Mouse (Mus musculus): ENCODE measurements around the gene Oaz1. TPM values are rescaled to one million over a fixed set of nuclear protein-coding genes. Genes with fewer than 3 reads are reported as not detected.

The Oaz1 gene
- 502 to 594 TPM (median 550 TPM) in 4 replicates for total RNA-seq (2023; ENCODE audit: inconsistent age)

GRCm38 (mm10) chr10:80826151-80827062 lies at the start of gene Oaz1:
Oaz1 (plus strand) TSS chr10:80826656.

GRCm38 (mm10) chr10:80798150-80799006 lies 28.1 kb upstream of the Oaz1 start, which contains the start of the genes Sf3a2 and Plekhj1:
Sf3a2 (plus strand) TSS chr10:80798198.
Plekhj1 (minus strand) TSS chr10:80798626.

GRCm38 (mm10) chr10:80804916-80805315 lies 21.5 kb upstream of the Oaz1 start, which contains the start of gene Amh:
Amh (plus strand) TSS chr10:80805243.

GRCm38 (mm10) chr10:80813366-80813765 lies 13.1 kb upstream of the Oaz1 start, which contains the start of gene Jsrp1:
Jsrp1 (minus strand) TSS chr10:80813498.

GRCm38 (mm10) chr10:80843931-80844547 lies 17.6 kb downstream of the Oaz1 start, which contains the start of gene Lingo3:
Lingo3 (minus strand) TSS chr10:80844039.

GRCm38 (mm10) chr10:80854913-80855748 lies 28.7 kb downstream of the Oaz1 start, which contains the start of the genes Lsm7 and Sppl2b:
Lsm7 (minus strand) TSS chr10:80855209.
Sppl2b (plus strand) TSS chr10:80855275.

GRCm38 (mm10) chr10:80871581-80871980 lies 45.1 kb downstream of the Oaz1 start, which contains the start of gene Tmprss9:
Tmprss9 (plus strand) TSS chr10:80871848.

Other genes starting within 250 kb of the Oaz1 start
- 28.7 to 30.4 TPM (median 29.1 TPM) in 4 replicates for gene Klf16, start 249.3 kb upstream of the Oaz1 start, total RNA-seq (2023; ENCODE audit: inconsistent age)
- gene Abhd17a, start 236.3 kb upstream of the Oaz1 start, total RNA-seq (2023; ENCODE audit: inconsistent age) = 98.4 to 122 TPM (median 111 TPM) in 4 replicates
- gene Scamp4, start 223.8 kb upstream of the Oaz1 start, total RNA-seq (2023; ENCODE audit: inconsistent age) = 59.8 to 72.2 TPM (median 66.6 TPM) in 4 replicates
- 11.7 to 18.8 TPM (median 16.4 TPM) in 4 replicates for gene Adat3, start 223.8 kb upstream of the Oaz1 start, total RNA-seq (2023; ENCODE audit: inconsistent age)
- gene Gm49322, start 220.6 kb upstream of the Oaz1 start, total RNA-seq (2023; ENCODE audit: inconsistent age) = 8.0 to 11.8 TPM (median 9.9 TPM) in 4 replicates
- gene Csnk1g2, start 203.8 kb upstream of the Oaz1 start, total RNA-seq (2023; ENCODE audit: inconsistent age) = 197 to 226 TPM (median 216 TPM) in 4 replicates
- gene Btbd2, start 169.6 kb upstream of the Oaz1 start, total RNA-seq (2023; ENCODE audit: inconsistent age) = 28.4 to 35.4 TPM (median 33.8 TPM) in 4 replicates
- gene Mknk2, start 148.5 kb upstream of the Oaz1 start, total RNA-seq (2023; ENCODE audit: inconsistent age) = 439 to 470 TPM (median 448 TPM) in 4 replicates
- gene Mob3a, start 124.7 kb upstream of the Oaz1 start, total RNA-seq (2023; ENCODE audit: inconsistent age) = 98.5 to 112 TPM (median 103 TPM) in 4 replicates
- gene Izumo4, start 124.5 kb upstream of the Oaz1 start, total RNA-seq (2023; ENCODE audit: inconsistent age) = 27.3 to 49.1 TPM (median 36.6 TPM) in 4 replicates
- gene Ap3d1, start 84.4 kb upstream of the Oaz1 start, total RNA-seq (2023; ENCODE audit: inconsistent age) = 128 to 153 TPM (median 137 TPM) in 4 replicates
- 65.5 to 67.7 TPM (median 67.0 TPM) in 4 replicates for gene Dot1l, start 71.5 kb upstream of the Oaz1 start, total RNA-seq (2023; ENCODE audit: inconsistent age)
- gene Sf3a2, start 28.5 kb upstream of the Oaz1 start, total RNA-seq (2023; ENCODE audit: inconsistent age) = 69.6 to 87.1 TPM (median 77.5 TPM) in 4 replicates
- 120 to 133 TPM (median 122 TPM) in 4 replicates for gene Plekhj1, start 28.0 kb upstream of the Oaz1 start, total RNA-seq (2023; ENCODE audit: inconsistent age)
- gene Amh, start 21.4 kb upstream of the Oaz1 start, total RNA-seq (2023; ENCODE audit: inconsistent age) = 0.96 to 1.9 TPM (median 1.5 TPM) in 4 replicates
- not detected in 4 replicates for gene Jsrp1, start 13.2 kb upstream of the Oaz1 start, total RNA-seq (2023; ENCODE audit: inconsistent age)
- gene Lingo3, start 17.4 kb downstream of the Oaz1 start, total RNA-seq (2023; ENCODE audit: inconsistent age) = not detected in 4 replicates
- 20.6 to 35.7 TPM (median 27.3 TPM) in 4 replicates for gene Lsm7, start 28.6 kb downstream of the Oaz1 start, total RNA-seq (2023; ENCODE audit: inconsistent age)
- 24.8 to 34.2 TPM (median 28.8 TPM) in 4 replicates for gene Sppl2b, start 28.6 kb downstream of the Oaz1 start, total RNA-seq (2023; ENCODE audit: inconsistent age)
- gene Tmprss9, start 45.2 kb downstream of the Oaz1 start, total RNA-seq (2023; ENCODE audit: inconsistent age) = not detected in 4 replicates
- gene Timm13, start 74.3 kb downstream of the Oaz1 start, total RNA-seq (2023; ENCODE audit: inconsistent age) = 67.2 to 77.1 TPM (median 71.8 TPM) in 4 replicates
- gene Lmnb2, start 91.6 kb downstream of the Oaz1 start, total RNA-seq (2023; ENCODE audit: inconsistent age) = 10.7 to 14.4 TPM (median 12.4 TPM) in 4 replicates
- 43.6 to 49.2 TPM (median 44.1 TPM) in 4 replicates for gene Gadd45b, start 103.4 kb downstream of the Oaz1 start, total RNA-seq (2023; ENCODE audit: inconsistent age)
- gene Gng7, start 188.3 kb downstream of the Oaz1 start, total RNA-seq (2023; ENCODE audit: inconsistent age) = 0.19 to 0.39 TPM (median 0.22 TPM) in 3 of 4 replicates, not detected in the other
- gene Diras1, start 199.0 kb downstream of the Oaz1 start, total RNA-seq (2023; ENCODE audit: inconsistent age) = not detected in 4 replicates
- 10.1 to 13.0 TPM (median 12.5 TPM) in 4 replicates for gene Slc39a3, start 210.8 kb downstream of the Oaz1 start, total RNA-seq (2023; ENCODE audit: inconsistent age)
- 62.6 to 68.2 TPM (median 64.7 TPM) in 4 replicates for gene Sgta, start 233.5 kb downstream of the Oaz1 start, total RNA-seq (2023; ENCODE audit: inconsistent age)
- 17.0 to 20.3 TPM (median 17.5 TPM) in 4 replicates for gene Thop1, start 243.4 kb downstream of the Oaz1 start, total RNA-seq (2023; ENCODE audit: inconsistent age)